Mouse (Mus musculus) layer of hippocampus, adult 9-10 months (tissue): ENCODE data around the gene Pax7.

Experiments used
- DNase-seq: peaks from one replicate; pipeline ENCODE4 v3.0.0; 2022; ENCODE audit warnings: low spot score

Gene Pax7

DNA sequence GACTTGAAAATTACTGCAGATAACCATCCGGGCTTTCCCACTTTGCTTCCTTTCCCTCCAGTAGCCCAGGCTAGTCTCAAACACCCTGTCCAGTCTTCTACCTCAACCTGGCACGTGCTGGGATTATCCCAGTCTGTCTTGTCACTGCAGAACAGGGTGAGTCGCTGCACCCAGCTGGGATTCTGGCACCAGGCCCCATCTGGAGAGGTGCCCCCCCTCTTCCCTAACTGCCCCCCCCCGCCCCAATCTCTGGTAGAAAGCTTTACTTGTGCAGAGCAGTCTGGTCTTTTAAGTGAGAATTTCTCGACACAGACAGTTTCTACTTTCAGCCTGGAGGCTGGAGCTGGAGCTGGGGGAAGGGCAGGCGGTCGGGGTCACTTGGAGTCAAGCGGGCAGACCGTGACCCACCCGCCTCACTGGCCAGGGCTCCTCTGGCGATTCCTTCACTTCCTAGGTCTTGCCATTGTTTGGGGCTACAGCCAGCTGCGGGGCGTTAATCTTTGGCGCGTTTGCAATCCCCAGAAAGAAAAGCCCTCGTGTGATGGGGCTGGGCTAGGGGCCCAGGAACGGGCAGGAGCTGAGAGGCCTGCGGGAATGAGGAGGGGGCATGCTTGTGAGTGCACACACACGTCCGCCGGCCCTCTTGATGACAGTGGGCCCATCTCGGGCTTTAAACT lies 22.4 kb downstream of the Pax7 start:
- DNase-seq = no peak

DNA sequence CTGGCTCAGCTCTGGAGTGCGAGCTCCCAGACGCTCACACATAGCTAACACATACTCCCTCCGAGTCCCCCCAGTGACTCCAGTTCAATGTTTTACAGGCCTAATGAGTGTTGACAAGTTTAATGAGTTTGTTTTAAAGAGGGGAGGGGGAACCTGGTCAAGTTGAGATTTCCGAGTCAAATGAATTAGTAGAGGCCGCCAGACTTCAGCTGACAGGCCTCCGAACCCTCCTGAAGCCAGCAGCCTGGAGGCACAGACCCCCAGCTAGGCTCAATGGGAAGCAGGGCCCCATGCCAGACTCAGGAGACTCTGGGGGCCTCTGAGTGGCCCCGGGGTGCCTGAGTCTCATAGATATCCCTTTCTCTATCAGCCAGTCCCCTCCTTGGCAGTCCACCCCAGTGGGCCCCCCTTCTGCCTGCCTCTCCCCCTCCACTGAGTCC lies 23.9 kb downstream of the Pax7 start:
- DNase-seq = no peak

DNA sequence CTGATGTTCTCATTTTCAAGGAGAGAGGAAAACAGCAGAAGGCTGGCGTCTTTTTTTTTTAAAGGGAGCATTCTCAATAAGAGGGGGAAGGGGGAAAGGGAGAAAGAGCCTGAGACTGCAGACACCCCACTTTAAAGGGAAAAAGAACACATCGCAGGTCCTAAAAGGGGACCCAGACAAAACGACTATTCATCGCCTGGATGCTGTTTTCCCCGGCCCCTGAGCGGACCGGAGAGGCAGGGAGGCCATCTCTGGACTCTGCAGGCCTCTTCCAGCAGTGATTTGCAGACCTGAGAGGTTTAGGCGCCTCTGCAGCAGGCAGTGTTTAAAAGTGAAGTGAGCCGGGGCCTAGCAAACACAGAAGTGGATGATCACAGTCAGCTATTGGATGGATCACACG lies 25.5 kb downstream of the Pax7 start:
- no peak for DNase-seq

DNA sequence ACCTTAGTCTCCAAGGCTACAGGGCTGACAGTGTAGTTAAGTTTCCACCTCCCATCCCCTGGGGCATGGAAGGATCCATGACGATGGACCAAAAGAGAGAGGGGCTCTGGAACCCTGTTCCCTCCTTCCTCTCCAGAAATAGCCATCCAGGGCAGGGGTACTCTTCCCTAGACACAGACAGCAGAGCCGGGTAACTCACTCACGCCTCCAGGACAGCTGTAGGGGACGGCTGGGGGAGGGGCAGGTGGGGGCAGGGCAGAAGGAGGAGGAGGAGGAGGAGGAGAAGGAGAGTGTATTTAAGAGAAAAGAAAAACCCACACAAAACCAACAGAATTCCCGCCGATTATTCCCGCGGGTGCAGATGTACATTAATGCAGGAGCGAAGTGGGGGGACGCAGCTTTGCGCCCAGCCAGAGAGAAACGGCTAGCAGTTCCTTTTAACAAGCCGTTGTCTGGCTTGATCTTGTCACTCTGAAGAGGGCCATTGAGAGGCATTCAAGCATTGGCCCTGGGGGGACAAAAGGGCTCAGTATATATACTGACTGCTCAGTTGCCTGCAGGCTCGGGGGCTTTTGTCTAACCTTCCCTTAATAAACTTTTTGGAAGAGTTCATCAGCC lies 26.0 kb downstream of the Pax7 start:
- DNase-seq = no peak

DNA sequence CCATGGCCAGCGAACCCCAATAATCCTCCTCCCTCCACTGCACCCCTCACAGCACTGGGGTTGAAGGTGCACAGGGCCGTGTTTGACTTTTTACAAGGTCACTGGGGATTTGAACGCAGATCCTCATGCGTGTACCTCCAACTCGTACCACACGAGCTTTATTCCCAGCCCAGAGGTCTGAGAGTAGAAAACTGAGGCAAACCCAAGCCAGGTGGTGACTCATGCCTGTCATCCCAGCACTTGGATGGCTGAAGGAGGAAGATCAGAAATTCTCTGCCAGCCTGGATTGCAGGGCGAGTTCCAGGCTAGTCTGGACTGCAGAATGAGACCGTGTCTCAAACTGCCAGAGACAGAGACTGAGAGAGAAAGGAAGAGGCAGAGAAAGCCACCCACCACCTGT lies 28.4 kb downstream of the Pax7 start:
- no peak for DNase-seq

DNA sequence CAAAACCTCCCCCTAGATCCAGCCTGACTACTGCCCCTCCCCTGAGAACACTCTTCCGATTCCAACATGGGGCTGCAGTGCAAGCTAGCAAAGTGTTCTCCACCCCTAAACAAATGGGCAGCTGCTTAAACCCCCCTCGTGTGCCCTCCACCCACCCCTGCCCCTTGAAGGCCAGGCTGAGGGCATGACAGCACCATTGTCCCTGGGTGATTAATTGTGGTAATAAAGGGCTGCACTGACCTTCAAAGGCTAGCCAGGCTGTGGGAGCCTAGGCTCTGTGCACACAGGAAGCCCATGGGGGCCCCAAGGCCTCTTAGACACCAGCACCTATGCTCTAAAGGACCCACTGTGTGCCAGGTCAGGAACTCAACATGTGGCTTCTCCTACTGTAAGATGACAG lies 29.3 kb downstream of the Pax7 start:
- no peak for DNase-seq

DNA sequence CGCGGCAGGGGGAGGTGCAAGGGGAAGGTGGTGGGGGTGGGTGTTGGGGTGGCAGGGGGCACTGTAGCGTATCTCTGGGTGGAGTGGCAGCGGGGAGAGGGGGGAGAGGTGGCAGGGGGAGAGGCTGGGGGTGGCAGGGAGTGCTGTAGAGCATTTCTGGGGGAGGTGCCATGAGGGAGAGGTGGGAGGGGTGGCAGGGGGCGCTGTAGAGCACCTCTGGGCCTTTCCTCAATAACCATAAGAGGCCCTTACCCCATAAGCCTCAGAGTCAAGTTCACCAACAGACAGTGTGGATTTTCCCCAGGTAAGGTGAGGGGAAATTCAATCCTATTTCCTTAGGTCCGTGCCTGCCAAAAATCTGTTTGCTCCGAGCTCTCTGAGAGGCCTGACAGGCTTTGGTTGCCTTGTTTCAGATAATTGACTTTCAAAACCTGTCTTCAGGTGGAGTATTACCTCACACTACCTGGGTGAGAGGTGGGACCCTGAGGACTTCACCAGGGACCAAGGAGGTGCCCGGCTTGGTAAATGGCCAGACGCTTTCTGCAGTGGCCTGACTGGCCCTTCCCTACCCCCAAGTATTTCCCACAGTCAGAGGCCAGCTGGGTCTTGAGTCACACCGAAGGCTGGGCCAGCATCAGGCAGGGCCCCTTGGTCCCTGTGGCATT lies 33.8 kb downstream of the Pax7 start:
- no peak for DNase-seq

DNA sequence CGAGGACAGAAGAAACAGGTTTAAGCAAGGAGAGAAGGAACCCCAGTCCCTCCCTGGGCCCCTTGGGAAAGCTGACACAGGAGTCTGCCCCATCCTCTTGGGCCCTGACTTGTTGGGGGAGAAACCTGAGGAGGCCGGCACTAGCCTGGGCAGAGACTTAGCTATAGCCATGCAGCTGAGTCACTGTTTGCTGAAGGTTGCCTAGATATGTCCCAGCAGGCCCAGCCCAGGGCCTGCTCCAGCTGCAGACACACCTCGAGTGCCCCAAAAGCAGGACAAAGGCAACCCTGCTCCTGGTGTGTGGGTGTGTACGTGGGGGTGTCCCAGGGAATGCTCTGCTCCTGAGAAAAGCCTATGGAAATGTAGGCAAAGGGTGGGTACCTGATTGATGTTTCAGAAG lies 36.0 kb downstream of the Pax7 start:
- DNase-seq = no peak

DNA sequence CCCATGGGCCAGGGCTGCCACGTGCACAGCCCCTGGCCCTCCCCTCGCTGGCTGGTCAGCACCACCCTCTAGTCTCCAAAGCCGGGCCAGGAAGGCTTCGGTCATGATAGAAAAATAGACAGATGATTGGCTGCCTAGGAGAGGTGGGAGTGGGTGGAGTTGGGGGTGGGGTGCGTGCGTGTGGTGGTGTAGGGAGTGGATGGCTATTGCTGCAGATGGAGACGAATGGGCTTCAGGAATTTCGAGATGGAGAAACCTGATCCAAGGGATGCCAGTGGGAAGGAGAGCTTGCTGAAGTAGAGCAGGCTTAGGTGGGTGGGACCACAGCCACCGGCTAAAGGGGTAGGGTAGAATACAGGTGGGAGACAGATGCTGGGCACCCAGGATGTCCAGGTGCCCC lies 37.2 kb downstream of the Pax7 start:
- DNase-seq = no peak

DNA sequence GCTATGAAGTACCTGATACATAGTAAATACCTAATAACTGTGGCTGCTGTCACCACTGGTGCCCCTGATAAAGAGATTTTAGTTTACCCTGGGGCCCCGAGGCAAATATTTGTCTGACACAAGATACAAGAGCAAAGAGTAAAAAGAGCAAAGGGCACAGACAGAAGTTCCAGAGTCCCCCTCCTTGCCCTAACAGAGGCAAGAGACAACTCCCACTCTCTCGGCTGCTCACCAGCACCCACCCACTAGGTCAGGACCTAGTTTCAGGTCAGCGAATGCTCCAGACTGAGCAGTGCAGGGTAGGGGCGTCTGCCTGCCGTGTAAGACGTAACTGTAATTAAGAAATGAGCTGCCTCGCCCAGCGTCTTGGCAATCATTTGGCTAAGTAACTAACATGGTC lies 42.2 kb downstream of the Pax7 start:
- no peak for DNase-seq

DNA sequence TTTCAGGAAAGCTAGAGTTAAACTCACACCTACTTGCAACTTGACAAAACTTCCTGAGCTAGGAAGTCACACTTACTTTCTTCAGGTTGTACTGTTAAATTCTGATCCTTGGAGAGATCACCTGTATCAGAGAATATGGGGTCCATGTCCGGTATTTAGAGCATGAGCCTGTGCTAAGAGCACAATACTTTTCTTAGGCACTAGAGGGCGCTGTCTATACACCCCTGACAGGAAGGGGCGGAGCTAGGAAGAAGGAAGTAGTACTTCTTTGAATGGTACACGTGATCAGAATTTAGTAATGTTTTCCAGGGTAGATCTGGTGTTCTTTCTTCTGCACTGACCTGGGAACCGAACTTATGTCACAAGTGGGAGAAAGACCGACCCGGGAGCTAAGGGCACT lies 43.6 kb downstream of the Pax7 start:
- no peak for DNase-seq

DNA sequence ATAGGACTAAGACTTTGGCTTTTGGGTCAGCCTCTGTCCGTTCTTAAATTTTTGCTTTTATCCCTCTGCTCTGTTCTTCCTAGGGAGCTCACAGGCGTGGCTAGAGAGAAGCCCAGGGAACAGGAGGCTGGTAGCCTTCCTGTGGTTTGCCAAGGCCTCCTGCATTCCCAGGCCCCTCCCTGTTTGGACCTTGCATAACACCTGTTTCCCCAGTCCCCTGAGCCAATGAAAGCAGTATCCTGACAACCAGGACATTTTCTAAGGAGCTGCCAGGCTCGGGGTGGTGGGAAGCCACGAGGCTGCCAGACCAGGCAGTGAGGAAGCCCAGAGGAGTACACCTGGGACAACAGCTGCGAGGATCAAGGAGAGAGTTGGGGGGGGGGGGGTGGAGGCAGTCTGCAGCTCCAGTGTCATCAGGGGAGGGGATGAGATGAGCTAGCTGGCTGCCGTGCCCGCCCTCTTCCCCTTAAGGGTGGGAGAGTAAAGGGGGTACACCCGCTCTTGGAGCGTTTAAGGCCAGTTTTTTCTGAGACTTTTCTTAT lies 50.3 kb downstream of the Pax7 start:
- DNase-seq = no peak

DNA sequence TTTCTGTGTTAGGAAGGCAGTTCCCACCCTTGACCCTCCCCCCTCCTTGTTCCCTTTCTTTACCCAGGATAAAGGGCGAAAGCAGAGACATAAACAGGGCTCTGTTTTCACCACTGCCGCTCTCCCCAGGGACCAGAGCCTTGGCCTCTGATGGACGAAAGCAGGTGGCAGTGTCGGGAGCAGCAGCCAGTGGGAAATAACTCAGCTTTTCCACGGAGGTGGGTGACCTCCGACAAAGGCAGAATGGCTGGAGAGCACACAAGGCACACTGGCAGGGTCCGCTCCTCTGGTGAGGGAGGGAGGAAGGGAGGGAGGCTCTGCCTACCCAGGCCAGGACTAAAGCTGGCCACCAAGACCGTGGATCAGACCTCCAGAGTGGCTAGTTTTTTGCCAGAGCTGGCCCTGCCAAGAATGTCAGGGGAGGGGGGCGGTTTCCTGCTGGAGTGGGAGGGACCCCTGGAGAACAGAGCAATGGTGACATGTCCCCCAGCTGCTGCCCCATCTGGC lies 62.1 kb downstream of the Pax7 start:
- no peak for DNase-seq

DNA sequence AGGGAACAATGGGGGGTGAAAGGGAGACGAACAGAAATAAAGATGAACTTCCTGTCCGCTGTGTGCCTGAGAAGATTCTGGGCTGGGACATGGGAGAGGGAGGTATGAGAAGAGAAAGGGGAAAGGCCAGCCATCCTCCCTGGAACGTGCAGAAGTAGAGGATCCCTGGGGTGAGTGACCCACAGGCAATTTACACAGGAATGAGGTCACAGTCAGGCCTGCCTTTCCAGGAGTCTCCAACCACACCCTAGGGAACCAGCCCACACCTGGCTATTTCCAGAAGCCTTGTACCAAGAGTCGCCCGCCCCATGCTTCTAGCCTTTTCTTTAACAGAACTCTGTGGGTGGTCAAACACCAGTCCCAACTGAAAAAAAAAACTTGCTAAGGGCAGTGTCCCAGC lies 65.5 kb downstream of the Pax7 start:
- no peak for DNase-seq

DNA sequence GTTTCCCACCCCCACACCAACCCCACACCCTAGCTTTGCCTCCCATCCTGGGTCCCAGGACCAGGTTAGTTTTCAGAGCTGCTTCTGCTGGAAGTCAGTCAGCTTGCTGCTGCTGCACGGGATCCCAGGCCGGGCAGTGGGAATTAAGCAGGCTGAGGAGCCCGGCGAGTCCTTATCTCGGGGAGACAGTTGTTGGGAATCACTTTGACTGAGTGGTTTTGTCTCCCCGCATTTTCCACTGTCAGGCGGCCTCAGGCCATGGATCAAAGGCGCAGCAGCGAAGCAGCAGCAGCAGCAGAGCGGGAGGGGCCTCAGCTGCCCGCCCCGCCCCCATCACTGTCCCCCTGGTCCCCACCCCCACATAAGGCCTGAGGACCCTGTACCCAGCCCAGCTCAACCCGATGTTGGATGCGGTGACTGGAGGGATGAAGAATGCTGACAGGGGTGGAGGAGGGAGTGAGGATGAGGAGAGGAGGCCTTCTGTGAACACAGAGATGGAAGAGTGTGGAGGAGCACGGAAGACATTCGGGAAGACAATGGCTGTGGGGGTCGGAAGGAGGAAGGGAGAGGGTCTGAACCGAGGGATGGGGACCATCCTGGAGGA lies 66.1 kb downstream of the Pax7 start:
- no peak for DNase-seq

DNA sequence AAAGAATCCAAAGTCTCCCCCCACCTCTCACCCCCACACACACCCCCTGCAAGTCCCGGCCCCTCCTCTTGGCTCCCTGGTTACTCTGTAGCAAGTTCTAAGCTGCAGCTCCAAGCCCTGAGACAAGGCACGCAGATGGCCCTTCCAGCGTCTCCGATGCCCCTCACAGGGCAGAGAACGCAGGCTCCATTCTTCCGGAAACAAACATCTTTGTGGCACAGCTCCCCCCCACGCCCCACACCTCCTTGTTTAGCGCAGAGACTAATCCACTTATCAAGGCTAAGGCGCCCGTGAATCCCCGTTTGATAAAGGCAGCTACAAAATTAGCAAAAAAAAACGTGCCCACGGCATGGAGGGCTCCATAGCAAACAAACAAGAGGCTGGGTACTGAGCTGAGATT lies 71.4 kb downstream of the Pax7 start:
- no peak for DNase-seq

DNA sequence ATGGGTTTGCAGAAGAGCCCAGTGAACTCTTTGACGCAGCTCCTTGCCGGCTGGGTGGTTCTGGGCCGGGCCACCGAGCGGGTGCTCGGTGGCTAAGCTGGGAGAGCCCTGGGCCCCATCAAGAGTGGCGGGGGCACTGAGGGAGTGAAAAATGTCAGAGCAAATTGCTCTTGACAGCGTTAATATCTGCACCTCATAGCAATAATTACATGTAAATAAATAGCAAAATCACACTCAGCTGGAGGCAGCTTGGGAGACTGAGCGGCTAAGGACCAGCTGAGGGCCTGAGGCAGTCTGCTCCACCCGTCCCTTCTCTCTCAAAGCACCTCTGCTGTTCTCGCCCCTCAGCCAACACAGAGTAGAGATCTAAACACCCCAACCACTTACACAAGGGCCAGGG lies 72.6 kb downstream of the Pax7 start:
- DNase-seq = no peak

DNA sequence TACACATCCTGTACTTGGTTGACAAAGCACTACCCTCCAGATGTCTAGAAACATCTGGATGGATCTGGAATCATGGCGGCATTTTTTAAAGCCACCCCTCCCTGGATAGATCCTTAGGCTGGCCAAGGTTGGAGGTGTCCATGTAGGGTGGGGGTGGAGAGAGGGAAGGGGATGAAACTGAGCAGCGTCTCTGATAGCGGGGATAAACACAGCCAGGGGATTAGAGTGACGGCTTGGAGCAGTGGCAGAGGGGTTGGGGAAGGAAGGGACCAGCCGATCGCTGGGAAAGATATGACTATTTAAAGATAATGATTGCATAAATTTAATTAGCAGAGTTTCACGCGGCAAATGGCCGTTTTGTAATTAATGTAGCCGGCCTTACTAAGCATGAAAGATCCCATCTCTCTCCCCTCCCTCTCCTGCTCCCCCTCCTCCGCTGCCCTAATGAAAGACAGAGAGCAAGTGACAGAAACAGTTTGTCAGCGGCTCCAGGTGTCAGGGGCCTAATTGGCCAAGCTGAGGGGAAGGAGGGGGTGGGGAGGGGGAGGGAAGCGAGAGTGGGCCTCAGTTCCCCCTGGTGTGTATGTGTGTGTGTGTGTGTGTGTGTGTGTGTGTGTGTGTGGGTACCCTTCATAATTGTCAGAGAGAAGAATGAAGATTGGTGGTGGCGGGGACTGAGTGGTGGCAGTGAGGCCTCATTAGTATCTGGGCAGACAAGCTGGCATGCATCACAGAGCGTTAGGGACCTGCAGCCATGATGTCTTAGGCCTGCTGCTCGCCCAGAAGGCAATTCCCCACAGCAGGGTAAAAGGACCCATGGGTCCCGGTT lies 74.6 kb downstream of the Pax7 start:
- DNase-seq = no peak

DNA sequence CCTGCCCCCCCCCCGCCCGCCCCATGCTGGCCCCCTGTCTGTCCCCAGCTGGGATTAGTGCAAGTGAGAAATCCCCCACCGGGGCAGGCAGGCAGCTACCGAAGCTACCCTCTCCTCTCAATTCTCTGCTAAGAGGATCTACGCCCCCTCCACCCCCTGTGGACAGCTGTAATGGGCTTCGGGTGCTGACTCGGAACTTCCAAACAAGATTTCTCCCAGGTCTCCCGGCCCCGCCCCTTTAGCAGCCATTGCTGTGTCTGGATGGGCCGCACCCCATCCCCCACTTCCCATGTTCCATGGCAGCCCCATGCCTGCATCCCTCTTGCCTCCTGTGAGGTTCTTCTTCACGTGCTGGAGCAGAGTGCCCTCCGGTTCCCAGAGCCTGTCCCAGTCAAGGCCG lies 76.4 kb downstream of the Pax7 start:
- DNase-seq = no peak

DNA sequence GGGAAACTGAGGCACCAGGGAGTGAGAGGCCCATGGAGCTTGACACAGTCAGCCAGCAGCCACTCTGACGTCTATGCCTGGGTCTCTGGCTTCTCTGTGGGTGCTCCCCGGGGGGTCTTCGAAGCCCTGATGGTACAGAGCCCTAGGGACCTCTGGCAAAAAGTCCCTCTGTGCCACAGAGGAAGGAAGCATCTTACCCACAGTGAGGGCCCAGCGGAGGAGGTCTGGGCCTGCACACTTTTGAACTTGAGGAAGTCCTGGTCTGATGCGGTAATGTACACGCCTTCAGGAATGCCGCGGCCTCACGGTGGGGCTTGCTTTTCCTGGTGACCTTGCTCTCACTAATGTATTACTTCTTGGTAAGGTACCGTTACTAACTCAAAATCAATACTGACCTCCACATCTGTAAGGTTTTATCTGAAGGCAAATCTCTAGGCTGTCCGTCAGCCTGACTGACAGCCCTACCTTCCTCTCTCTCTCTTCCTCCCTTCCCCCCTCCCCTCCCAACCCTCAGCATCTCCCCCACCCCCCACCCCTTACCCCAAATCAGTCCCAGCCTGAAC lies 79.1 kb downstream of the Pax7 start:
- no peak for DNase-seq

DNA sequence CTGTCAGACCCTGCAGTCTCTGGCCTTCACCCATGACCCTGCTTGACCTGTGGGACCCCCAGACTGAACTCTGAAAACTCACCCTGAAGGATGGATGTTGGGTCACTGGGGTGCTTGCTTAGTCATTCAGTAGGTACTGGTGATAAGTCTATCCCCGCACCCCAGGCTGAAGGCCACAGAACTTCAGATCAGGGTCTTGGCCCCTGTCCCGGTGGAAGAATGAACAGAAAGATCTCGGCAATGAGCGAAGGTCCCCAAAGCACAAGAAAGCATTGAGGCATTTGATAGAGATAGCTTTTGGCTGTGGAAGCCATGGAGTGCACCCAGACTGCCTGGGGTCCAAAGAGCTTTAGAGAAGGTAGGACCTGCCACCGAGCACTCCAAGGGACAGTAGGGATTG lies 82.4 kb downstream of the Pax7 start:
- no peak for DNase-seq
